Mouse (Mus musculus): ENCODE data around the gene Fsd1. TPM values are rescaled to one million over a fixed set of nuclear protein-coding genes. Genes with fewer than 3 reads are reported as not detected.
A peak's percentile ranks its signal among the peaks of the same experiment; 100 is the strongest.

Gene Fsd1
- polyA plus RNA-seq, 1 experiment from 2014 or later: 188 TPM

DNA sequence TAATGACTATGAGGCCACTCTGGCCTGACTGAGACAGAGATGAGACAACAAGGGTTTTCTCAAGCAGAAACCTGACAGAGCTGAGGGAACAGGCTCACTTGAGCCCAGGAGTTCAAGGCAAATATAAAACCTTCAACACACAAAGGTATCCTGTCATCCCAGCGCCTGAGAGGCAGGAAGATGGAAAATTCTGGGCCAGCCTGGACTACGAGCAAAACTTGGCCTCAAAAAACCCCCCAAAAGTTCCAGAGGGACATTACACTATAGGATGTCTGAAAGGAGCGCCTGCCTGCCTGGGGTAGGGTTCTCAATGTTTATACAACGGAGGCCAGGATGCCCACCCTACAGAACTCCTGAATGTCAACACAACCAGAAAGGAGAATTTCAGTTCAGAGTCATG, 48.9 kb downstream of the Fsd1 start:
- no peaks in the 10 kb centered on the region for H3K9me3 ChIP-seq (ENCODE audit: control insufficient read depth, low read length)
- peaks cover 10% of the 10 kb centered on the region; the same call in 1 of the 2 replicates for H3K36me3 ChIP-seq (ENCODE audit: control insufficient read depth, insufficient read depth, low read length)
- no peak overlapping the region for H3K27ac ChIP-seq (ENCODE audit: low read depth, low read length)
- H3K9ac ChIP-seq (replicated peaks; ENCODE audit: low read depth, low read length): peak overlapping the region; percentile 78; the same call in 1 of the 2 replicates
- WGBS: 86% methylated on average over 4 of the region's 4 CpGs
- peaks cover 9% of the 10 kb centered on the region for H3K4me1 ChIP-seq (ENCODE audit: control insufficient read depth, insufficient read depth, low read length)
- H3K4me2 ChIP-seq (ENCODE audit: low read depth, low read length): peak overlapping the region; percentile 67
- ATAC-seq (ENCODE audit: low read depth): no peak
- H3K27me3 ChIP-seq (ENCODE audit: control insufficient read depth, insufficient read depth, low read length): no peaks in the 10 kb centered on the region
- peak overlapping the region; percentile 81; the same call in 1 of the 2 replicates for H3K4me3 ChIP-seq (ENCODE audit: low read depth, low read length)

DNA sequence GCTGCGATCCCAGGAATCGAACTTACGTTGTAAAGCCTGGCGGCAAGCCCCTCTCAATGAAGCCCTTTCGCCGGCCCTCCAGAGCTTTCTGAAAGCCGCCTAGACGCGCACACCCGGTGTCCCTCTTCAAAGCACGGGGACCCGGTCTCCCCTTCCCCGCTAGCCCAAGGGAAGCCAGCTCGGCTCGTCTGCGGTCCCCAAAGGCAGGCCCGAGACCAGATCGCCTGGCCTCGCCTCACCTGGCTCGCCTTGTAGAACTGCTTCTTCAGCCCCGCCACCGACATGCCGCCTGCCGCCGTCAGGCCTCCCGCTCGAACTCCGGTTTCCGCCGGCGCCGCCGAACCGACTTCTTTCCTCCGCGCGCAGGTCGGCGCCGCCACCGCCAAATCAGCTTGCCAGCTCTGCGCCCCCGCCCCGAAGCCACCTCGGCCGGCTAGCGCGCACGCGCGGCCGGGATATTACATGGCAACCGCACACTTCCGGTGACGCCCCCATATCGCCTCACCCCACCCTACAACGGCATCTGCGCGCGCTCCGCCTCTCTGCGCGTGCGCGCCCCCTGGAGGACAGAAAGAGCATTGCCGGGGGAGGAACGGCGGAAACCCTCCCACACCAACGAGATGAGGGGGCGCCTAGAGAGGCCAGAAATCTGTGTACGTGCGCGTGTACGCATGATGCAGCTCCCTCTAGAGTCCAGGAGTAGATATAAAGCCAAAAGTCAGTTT, 50.0 kb downstream of the Fsd1 start, which contains the start of gene Sh3gl1:
TSS of gene Sh3gl1 (minus strand) at position 460 of the 725 bp plus-strand sequence.
- Histone ChIP-seq H3K27ac (ENCODE audit: low read depth, low read length) (peak within 1 kb of the TSS; percentile 83), H3K36me3 (ENCODE audit: control insufficient read depth, insufficient read depth, low read length) (peaks cover 10% of the 10 kb centered on the region; the same call in 1 of the 2 replicates), H3K9ac (replicated peaks; ENCODE audit: low read depth, low read length) (peak within 1 kb of the TSS; percentile 78), H3K4me2 (ENCODE audit: low read depth, low read length) (peak within 1 kb of the TSS; percentile 67), H3K4me3 (ENCODE audit: low read depth, low read length) (peak within 1 kb of the TSS; percentile 81), H3K27me3 (ENCODE audit: control insufficient read depth, insufficient read depth, low read length) (no peaks in the 10 kb centered on the region), H3K9me3 (ENCODE audit: control insufficient read depth, low read length) (no peaks in the 10 kb centered on the region), H3K4me1 (ENCODE audit: control insufficient read depth, insufficient read depth, low read length) (peaks cover 15% of the 10 kb centered on the region)
- under 1% methylated on average over 74 of the region's 74 CpGs for WGBS
- peak; percentile 89 for ATAC-seq (ENCODE audit: low read depth)

DNA sequence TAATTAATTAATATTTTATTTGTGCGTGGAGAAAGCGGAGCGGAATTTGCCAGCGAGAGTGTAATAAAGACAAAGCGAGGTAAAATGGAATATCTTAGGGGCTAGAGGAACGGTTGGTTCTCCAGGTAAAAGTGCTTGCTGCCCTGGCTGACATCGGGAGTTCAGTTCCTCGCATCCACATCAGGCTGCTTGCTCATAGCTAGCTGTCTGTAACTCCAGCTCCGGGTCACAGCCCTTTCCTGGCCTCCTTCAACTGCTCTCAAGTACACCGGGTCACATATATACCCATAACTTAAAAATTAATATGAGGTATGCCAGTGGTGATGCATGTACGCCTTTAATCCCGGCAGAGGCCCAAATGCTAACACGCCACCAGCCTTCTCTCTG, 50.6 kb downstream of the Fsd1 start:
- ATAC-seq (ENCODE audit: low read depth): peak; percentile 32
- Histone ChIP-seq H3K4me2 (ENCODE audit: low read depth, low read length) (peak overlapping the region; percentile 34; the same call in 1 of the 2 replicates), H3K27me3 (ENCODE audit: control insufficient read depth, insufficient read depth, low read length) (no peaks in the 10 kb centered on the region), H3K27ac (ENCODE audit: low read depth, low read length) (peak overlapping the region; percentile 34; the same call in 1 of the 2 replicates), H3K9me3 (ENCODE audit: control insufficient read depth, low read length) (no peaks in the 10 kb centered on the region), H3K9ac (replicated peaks; ENCODE audit: low read depth, low read length) (no peak overlapping the region), H3K4me1 (ENCODE audit: control insufficient read depth, insufficient read depth, low read length) (peaks cover 15% of the 10 kb centered on the region), H3K4me3 (ENCODE audit: low read depth, low read length) (peak overlapping the region; percentile 81), H3K36me3 (ENCODE audit: control insufficient read depth, insufficient read depth, low read length) (peaks cover 10% of the 10 kb centered on the region; the same call in 1 of the 2 replicates)
- 37% methylated on average over 13 of the region's 13 CpGs for WGBS

DNA sequence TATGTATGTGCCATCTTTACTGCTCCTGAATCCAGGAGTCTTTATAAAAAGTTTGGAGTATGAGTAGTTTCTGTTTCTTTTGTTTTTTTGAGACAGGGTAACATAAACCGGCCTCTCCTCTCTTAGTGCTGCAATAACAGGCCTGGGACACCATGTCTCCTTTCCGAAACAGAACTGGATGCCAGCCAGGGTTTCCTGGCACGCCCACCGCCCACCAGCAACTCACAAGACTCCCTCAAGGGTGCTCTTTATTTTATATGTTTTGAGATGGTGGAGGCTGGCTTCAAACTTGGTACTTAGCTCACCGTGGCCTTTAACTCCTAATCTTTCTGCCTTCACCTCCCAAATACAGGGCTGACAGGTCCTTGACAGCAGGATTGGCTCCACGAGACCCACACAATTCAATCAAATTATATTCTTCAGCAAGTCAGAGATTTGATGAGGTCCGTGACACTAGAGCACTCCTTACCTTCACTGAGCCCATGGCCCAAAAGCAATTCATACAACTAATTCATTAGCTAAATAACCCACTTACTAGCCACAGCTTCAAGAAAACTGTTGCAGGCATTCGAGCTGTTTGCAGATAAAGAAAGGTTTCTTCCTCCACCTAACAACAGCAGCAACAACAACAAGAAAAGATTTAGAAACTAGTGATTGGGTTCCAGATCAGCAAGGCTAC, 52.4 kb downstream of the Fsd1 start:
- Histone ChIP-seq H3K27ac (ENCODE audit: low read depth, low read length) (no peak overlapping the region), H3K9ac (replicated peaks; ENCODE audit: low read depth, low read length) (no peak overlapping the region), H3K27me3 (ENCODE audit: control insufficient read depth, insufficient read depth, low read length) (no peaks in the 10 kb centered on the region), H3K36me3 (ENCODE audit: control insufficient read depth, insufficient read depth, low read length) (peaks cover 4% of the 10 kb centered on the region; the same call in 1 of the 2 replicates), H3K4me3 (ENCODE audit: low read depth, low read length) (no peak overlapping the region), H3K4me1 (ENCODE audit: control insufficient read depth, insufficient read depth, low read length) (peaks cover 15% of the 10 kb centered on the region), H3K4me2 (ENCODE audit: low read depth, low read length) (no peak overlapping the region), H3K9me3 (ENCODE audit: control insufficient read depth, low read length) (no peaks in the 10 kb centered on the region)
- WGBS: 82% methylated on average over 8 of the region's 8 CpGs
- no peak for ATAC-seq (ENCODE audit: low read depth)

DNA sequence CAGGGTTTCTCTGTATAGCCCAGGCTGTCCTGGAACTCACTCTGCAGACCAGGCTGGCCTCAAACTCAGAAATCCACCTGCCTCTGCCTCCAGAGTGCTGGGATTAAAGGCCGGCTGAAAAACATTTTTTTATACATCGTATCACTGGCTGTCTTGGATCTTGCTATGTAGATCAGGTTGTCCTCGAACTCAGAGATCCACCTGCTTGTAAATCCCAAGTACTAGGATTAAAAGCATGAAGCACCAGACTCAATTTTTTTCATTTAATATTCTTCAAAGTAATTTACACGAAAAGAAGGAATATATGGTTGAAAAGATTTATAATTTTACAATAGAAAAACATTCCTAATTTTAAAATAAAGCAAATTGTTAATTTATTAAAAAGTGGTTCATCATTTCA, 53.0 kb downstream of the Fsd1 start:
- no peak for ATAC-seq (ENCODE audit: low read depth)
- Histone ChIP-seq H3K27me3 (ENCODE audit: control insufficient read depth, insufficient read depth, low read length) (no peaks in the 10 kb centered on the region), H3K27ac (ENCODE audit: low read depth, low read length) (no peak overlapping the region), H3K9me3 (ENCODE audit: control insufficient read depth, low read length) (no peaks in the 10 kb centered on the region), H3K4me2 (ENCODE audit: low read depth, low read length) (no peak overlapping the region; the same call in 1 of the 2 replicates), H3K4me3 (ENCODE audit: low read depth, low read length) (no peak overlapping the region), H3K9ac (replicated peaks; ENCODE audit: low read depth, low read length) (no peak overlapping the region), H3K4me1 (ENCODE audit: control insufficient read depth, insufficient read depth, low read length) (peaks cover 15% of the 10 kb centered on the region), H3K36me3 (ENCODE audit: control insufficient read depth, insufficient read depth, low read length) (no peaks in the 10 kb centered on the region)
- 78% methylated on average over 4 of the region's 4 CpGs for WGBS

DNA sequence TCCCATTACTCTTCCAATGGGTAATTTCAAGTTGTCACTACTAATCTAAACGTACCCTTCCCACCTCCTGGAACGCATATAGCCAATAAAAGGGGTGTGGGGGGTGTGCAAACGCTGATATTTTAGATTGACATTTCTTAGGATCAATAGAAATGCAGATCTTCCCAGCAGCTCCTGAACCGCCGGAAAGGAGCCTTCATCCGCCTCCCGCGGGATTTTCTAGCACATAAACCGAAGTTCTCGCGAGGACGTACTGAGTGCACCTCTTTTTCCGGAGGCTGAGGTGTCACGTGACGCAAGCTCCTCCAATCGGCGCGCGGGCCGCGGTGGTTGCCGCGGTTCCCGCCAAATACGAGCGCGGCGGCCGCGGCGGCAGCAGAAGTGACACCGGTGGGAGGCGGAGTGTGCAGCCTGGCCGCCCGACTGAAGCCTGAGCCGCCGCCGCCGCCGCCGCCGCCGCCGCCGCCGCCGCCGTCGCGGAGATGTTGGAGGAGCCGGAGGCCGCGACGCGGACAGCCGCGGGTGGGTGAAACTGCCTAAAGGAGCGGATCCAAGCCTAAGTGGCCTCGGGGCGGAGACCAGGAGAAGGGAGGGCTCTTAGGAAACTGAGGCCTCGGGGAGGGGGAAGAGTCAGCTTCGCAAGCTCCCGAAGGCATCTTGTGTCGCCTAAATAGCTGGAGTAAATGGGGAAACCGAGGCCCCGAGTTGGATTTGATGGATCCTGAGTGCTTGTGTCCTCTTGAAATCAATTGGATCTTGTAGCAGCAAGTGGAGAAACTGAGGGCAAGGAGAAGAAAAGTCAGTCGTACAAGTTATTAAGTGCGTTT, 53.9 kb downstream of the Fsd1 start, which contains the start of gene Chaf1a:
TSS of gene Chaf1a (plus strand) at position 410 of the 827 bp plus-strand sequence.
- peaks cover 12% of the 10 kb centered on the region for H3K4me1 ChIP-seq (ENCODE audit: control insufficient read depth, insufficient read depth, low read length)
- peak within 1 kb of the TSS; percentile 67 for H3K4me3 ChIP-seq (ENCODE audit: low read depth, low read length)
- H3K36me3 ChIP-seq (ENCODE audit: control insufficient read depth, insufficient read depth, low read length): no peaks in the 10 kb centered on the region
- H3K4me2 ChIP-seq (ENCODE audit: low read depth, low read length): peak within 1 kb of the TSS; percentile 76
- H3K9me3 ChIP-seq (ENCODE audit: control insufficient read depth, low read length): no peaks in the 10 kb centered on the region
- 0 out of 2 replicates have a peak within 1 kb of the TSS, but pooled peaks have one; percentile 16 for H3K27ac ChIP-seq (ENCODE audit: low read depth, low read length)
- peak within 1 kb of the TSS; percentile 58 for H3K9ac ChIP-seq (replicated peaks; ENCODE audit: low read depth, low read length)
- H3K27me3 ChIP-seq (ENCODE audit: control insufficient read depth, insufficient read depth, low read length): no peaks in the 10 kb centered on the region
- peak; percentile 85 for ATAC-seq (ENCODE audit: low read depth)
- under 1% methylated on average over 67 of the region's 68 CpGs for WGBS

DNA sequence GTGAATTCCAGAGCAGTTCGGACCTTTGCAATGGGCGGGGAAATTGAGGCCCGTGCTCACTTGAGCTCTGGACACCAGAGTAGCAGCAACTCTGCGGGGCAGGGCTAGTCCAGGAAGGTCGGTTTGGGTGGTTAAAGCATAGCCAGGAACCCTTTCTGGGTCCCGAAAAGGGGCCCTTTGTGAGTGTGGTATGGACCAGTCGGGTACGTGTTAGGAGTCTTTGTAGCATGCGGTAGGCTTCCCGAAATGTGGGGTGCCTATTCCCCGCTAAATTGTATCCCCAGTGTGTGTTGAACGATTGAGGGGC, 54.5 kb downstream of the Fsd1 start:
- Histone ChIP-seq H3K27ac (ENCODE audit: low read depth, low read length) (no peak overlapping the region), H3K27me3 (ENCODE audit: control insufficient read depth, insufficient read depth, low read length) (no peaks in the 10 kb centered on the region), H3K4me3 (ENCODE audit: low read depth, low read length) (peak overlapping the region; percentile 67), H3K4me2 (ENCODE audit: low read depth, low read length) (peak overlapping the region; percentile 76), H3K9ac (replicated peaks; ENCODE audit: low read depth, low read length) (peak overlapping the region; percentile 58; the same call in 1 of the 2 replicates), H3K9me3 (ENCODE audit: control insufficient read depth, low read length) (no peaks in the 10 kb centered on the region), H3K36me3 (ENCODE audit: control insufficient read depth, insufficient read depth, low read length) (no peaks in the 10 kb centered on the region), H3K4me1 (ENCODE audit: control insufficient read depth, insufficient read depth, low read length) (peaks cover 6% of the 10 kb centered on the region)
- ATAC-seq (ENCODE audit: low read depth): no peak
- 3% methylated on average over 12 of the region's 12 CpGs for WGBS
